Mouse (Mus musculus) monocyte, adult 5-6 weeks (primary cell): ENCODE results near the gene G430095P16Rik. TPM values are rescaled to one million over a fixed set of nuclear protein-coding genes. Genes with fewer than 3 reads are reported as not detected.

Experiments
- ATAC-seq: fragments of 153-309, 156-312 bp; replicated peaks from 2 replicates; pipeline ENCODE4 v1.8.0; 2017; ENCODE audit warnings: mild to moderate bottlenecking; ENCODE audit not compliant: low TSS enrichment, insufficient number of reproducible peaks, severe bottlenecking, poor library complexity, low FRiP score
- total RNA-seq: library from RNA; stranded (forward); fragments of 200-1000, 200-491, 200-594 nt; gene quantifications from 3 replicates; pipeline ENCODE4 v1.2.3, GENCODE M21; 2017

Gene G430095P16Rik
- total RNA-seq, 1 experiment from 2014 or later: 8.9 TPM

GRCm38 (mm10) chr8:84700941-84701911 lies 21.6 kb upstream of the G430095P16Rik start, which contains the start of gene Lyl1:
TSS of gene Lyl1 (plus strand) at chr8:84701457.
- ATAC-seq: peak; percentile 48

- no peak for ATAC-seq
Observed at GRCm38 (mm10) chr8:84702561-84702960, 20.2 kb upstream of the G430095P16Rik start.

DNA sequence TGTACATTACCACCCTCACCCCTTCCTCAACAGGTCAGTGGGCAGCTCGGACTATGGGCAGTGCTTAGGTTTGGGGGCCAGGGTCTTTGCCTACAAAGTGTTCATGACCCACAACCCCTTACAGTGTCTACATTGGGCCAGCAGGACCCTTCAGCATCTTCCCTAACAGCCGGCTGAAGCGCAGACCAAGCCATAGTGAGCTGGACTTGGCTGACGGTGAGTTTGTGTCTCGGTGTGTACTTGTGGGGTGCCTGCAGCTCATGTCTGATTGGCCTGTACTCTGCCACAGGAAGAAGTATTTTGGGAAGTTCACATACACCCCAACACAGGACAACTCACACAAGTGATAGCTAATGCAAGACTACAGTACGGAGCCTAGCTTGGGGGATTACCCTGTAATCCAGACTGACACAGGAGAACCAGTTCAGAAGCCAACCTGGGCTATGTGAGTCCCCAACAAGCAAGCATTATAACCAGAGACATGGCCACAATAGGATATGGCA lies 19.8 kb upstream of the G430095P16Rik start:
- ATAC-seq: no peak

GRCm38 (mm10) chr8:84703466-84704249 lies 19.1 kb upstream of the G430095P16Rik start:
- 0 out of 2 replicates have a peak, but pooled peaks have one; percentile 1 for ATAC-seq

GRCm38 (mm10) chr8:84704356-84704755 lies 18.5 kb upstream of the G430095P16Rik start:
- no peak for ATAC-seq

GRCm38 (mm10) chr8:84704867-84705831 lies 17.7 kb upstream of the G430095P16Rik start:
- no peak for ATAC-seq

DNA sequence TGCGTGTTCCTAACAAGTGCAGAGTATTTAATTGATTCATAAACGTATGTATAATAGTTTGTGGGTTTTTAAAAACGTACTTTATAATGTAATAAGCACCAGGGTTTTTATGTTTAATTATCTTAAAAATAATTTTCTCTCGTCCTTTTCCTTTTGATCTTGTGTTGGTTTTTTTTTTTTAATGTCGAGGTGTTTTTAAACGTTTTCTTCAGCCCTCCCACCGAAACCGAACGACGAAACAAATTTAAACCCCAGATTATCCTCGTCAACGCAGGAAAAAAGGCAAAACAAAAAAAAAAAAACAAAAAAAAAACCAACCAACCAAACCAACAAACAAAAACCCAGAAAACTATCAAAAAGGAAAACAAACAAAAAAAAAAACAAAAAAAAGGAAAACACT lies 16.8 kb upstream of the G430095P16Rik start:
- ATAC-seq: no peak

DNA sequence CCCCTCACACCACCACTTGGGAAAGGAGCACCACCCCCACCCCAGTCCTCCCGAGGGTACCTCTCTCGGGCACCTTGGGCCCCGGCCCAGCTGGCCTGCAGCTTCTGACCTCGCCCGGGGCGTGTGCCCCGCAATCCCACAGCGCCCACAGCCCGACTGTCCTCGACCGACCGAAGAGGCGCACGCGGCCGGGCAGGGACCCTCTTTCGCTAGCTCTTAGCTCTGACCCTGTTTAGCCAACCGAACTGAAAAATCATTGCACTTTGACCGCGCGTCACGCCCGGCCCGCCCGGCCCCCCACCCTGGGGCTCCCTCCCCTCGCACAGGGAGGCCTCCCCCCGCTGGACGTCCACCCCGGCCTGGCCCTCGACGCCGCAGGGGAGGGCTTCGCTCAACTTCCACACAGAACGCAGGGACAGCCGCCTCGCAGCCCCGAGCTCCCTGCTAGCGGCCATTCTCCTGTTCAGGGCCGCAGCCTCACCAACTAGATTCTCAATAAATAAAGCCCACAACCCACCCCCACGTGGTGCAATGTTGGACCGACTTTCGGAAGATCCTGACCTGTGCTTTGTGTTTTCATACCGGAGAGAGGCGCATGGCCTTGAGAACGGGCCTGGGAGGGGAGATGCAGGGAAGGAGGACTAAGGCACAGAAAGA lies 16.1 kb upstream of the G430095P16Rik start:
- ATAC-seq: 0 out of 2 replicates have a peak, but pooled peaks have one; percentile 2

GRCm38 (mm10) chr8:84707267-84707883 lies 15.4 kb upstream of the G430095P16Rik start:
- ATAC-seq: peak; percentile 10

GRCm38 (mm10) chr8:84708071-84708541 lies 14.7 kb upstream of the G430095P16Rik start:
- ATAC-seq: no peak

GRCm38 (mm10) chr8:84708774-84709475 lies 13.9 kb upstream of the G430095P16Rik start:
- peak; percentile 54 for ATAC-seq

- no peak for ATAC-seq
Observed at GRCm38 (mm10) chr8:84709931-84710330, 12.9 kb upstream of the G430095P16Rik start.

GRCm38 (mm10) chr8:84711312-84711711 lies 11.5 kb upstream of the G430095P16Rik start:
- ATAC-seq: no peak

DNA sequence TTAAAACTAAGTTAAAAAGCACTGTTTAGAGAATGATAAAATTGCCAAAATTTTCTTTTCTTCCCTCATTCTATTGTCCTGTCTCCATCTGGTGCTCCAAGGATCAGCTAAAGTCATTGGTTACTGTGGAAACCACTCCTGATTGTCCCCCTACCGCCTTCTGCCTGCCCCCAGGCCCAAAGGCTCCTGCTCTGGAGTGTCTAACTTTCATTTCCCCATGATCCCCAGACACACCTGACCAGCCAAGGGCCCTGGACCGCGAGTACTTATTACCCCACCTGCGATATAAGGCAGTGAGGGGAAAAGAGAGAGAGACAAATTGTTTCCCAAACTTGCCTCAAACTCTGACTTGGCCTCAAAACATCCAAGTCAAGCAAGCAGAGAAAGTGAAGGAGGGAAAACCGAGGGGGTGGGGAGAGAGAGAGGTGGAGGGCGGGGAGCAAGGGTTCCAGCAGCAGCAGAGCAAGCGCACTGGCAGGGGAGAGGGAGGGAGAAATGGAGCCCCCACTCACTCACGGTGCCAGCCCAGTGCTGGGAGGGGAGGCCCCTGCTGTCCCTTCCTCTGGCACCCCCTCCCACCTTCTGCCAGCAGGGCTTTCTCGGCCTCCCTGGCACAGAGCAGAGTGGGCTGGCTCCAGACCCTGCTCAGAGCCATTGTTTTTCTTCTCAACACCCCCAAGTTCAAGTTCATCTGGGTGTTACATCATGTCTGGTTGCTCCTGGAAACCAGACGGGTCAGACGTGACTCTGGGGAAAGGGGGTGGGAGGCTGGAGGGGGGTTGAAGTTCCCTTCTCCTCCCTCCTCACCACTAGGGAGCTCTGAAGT lies 10.7 kb upstream of the G430095P16Rik start:
- ATAC-seq: no peak

GRCm38 (mm10) chr8:84712759-84713120 lies 10.1 kb upstream of the G430095P16Rik start:
- ATAC-seq: no peak

DNA sequence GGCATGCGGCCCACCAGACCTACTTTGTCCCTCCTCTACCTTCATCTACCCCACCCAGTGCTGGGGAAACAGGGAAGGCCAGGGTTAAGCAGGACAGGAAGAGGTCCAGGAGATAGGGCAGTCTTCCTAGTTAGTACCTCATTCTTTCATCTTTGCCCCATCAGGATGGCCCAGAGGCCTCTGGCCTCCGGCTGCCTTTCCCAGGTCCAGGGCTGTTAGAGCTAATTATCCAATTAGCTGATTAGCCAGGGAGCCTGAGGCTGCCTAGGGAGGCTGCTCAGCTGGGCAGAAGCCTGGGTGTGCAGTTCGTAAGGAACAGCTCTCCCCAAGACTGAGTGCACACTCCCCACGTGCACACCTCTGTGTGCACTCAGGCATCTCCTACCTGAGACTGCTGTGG lies 9.4 kb upstream of the G430095P16Rik start:
- no peak for ATAC-seq
